ENCODE assay signal across 8 mouse cellular contexts in the genomic region with DNA sequence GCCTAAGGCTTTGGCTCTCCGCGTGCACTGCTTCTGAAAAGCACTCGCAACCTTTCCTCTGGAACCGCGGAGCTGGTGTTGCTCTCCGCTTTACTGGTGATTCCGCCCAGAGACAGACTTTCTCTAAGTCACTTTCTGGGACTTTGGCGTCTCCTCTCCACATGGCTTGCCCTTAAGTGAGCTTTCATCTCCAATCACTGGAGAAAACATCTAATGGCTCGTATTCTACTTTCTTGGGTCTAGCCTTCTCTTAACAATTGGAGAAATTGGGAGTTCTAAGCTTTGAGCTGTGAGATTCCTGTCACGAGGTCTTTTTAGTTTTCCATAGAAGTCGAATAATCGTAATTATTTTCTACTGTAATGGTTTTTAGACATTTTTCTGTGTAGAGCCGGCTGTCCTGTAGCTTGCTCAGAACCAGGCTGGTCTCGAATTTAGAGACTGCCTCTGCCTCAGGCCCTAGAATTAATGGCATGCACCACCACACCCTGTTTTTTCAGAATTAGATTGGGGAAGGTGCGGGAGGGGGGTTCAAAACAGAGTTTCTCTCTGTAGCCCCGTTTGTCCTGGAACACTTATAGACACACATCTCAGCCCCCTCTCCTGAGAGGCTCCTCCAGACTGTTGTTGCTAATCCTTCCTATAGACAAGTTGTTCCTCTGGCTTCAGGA. TPM values are rescaled to one million over a fixed set of nuclear protein-coding genes. Genes with fewer than 3 reads are reported as not detected.
DNase-seq lines count a peak whose midpoint lies in the region; ATAC-seq lines count a peak whose summit lies in the region.

No protein-coding gene starts in this region.

- peak overlapping the region; percentile 82 for H3K27ac ChIP-seq in embryonic facial prominence, embryonic 15.5 days (replicated peaks)
- H3K27ac ChIP-seq in limb, embryonic 15.5 days, result peak overlapping the region; percentile 84

- peak overlapping the region; percentile 91 for H3K4me2 ChIP-seq in embryonic facial prominence, embryonic 15.5 days (replicated peaks)
- peak overlapping the region; percentile 92 for H3K4me2 ChIP-seq in limb, embryonic 15.5 days

- ATAC-seq in embryonic facial prominence, embryonic 15.5 days (ENCODE audit: insufficient number of reproducible peaks, low FRiP score, low TSS enrichment, low read depth), result no peak
- no peak for ATAC-seq in limb, embryonic 15.5 days (ENCODE audit: insufficient number of reproducible peaks, low FRiP score, low TSS enrichment, low read depth)

- H3K4me1 ChIP-seq in embryonic facial prominence, embryonic 15.5 days, result peaks cover 20% of the 10 kb centered on the region
- H3K4me1 ChIP-seq in limb, embryonic 15.5 days, result peaks cover 20% of the 10 kb centered on the region

- H3K9me3 ChIP-seq in embryonic facial prominence, embryonic 15.5 days (replicated peaks), result no peaks in the 10 kb centered on the region
- H3K9me3 ChIP-seq in limb, embryonic 15.5 days, result no peaks in the 10 kb centered on the region

- no peaks in the 10 kb centered on the region for H3K27me3 ChIP-seq in embryonic facial prominence, embryonic 15.5 days
- H3K27me3 ChIP-seq in limb, embryonic 15.5 days, result no peaks in the 10 kb centered on the region

- under 1% methylated on average over 16 of the region's 16 CpGs for WGBS in embryonic facial prominence, embryonic 15.5 days
- WGBS in limb, embryonic 15.5 days, result under 1% methylated on average over 16 of the region's 16 CpGs

- peak; percentile 5 for DNase-seq in embryo, embryonic 11 days
- DNase-seq in embryo, embryonic 10.5 days (ENCODE audit: low spot score), result no peak
- DNase-seq in 3T3-L1 (ENCODE audit: low read depth, low spot score), result peak; percentile 13
- no peak for DNase-seq in thymus, postnatal 4 days
- no peak for DNase-seq in layer of hippocampus, postnatal 10 days (ENCODE audit: low spot score in 2 of 2)
- no peak for DNase-seq in left cerebral cortex, adult 8-10 months (ENCODE audit: low spot score in 2 of 2)

- H3K36me3 ChIP-seq in embryonic facial prominence, embryonic 15.5 days, result peaks cover 12% of the 10 kb centered on the region
- H3K36me3 ChIP-seq in limb, embryonic 15.5 days, result peaks cover 19% of the 10 kb centered on the region

- peak overlapping the region; percentile 47 for H3K9ac ChIP-seq in embryonic facial prominence, embryonic 15.5 days
- peak overlapping the region; percentile 53 for H3K9ac ChIP-seq in limb, embryonic 15.5 days

- H3K4me3 ChIP-seq in embryonic facial prominence, embryonic 15.5 days (replicated peaks), result peak overlapping the region; percentile 76
- peak overlapping the region; percentile 75 for H3K4me3 ChIP-seq in limb, embryonic 15.5 days

RNA-seq across cellular contexts. Expression of gene Orc1, which starts 0.7 kb away (rescaled TPM):
- polyA plus RNA-seq in embryonic facial prominence, embryonic 15.5 days (2015; fragmentation: Nextera tagmentation; extraction: Ambion mirVana), result 7.4 and 7.5 TPM in 2 replicates
- polyA plus RNA-seq in limb, embryonic 15.5 days (2015; fragmentation: Nextera tagmentation; extraction: Ambion mirVana), result 8.1 and 8.2 TPM in 2 replicates
- 1 to 10 TPM; 1.0 TPM for total RNA-seq in layer of hippocampus, postnatal 10 days (2021)
- total RNA-seq in left cerebral cortex, adult 8-10 months (2022), result under 1 TPM in 2 of 4 experiments, not detected in 2; 0.11 TPM

RNA-seq across cellular contexts. Expression of gene Prpf38a, which starts 0.7 kb away (rescaled TPM):
- polyA plus RNA-seq in embryonic facial prominence, embryonic 15.5 days (2015; fragmentation: Nextera tagmentation; extraction: Ambion mirVana), result 78.7 and 82.5 TPM in 2 replicates
- polyA plus RNA-seq in limb, embryonic 15.5 days (2015; fragmentation: Nextera tagmentation; extraction: Ambion mirVana), result 77.5 and 77.7 TPM in 2 replicates
- total RNA-seq in layer of hippocampus, postnatal 10 days (2021), result 10 to 100 TPM; 42.2 to 46.3 TPM
- 10 to 100 TPM; 26.3 to 31.4 (median 27.2) TPM for total RNA-seq in left cerebral cortex, adult 8-10 months (2022)

RNA-seq across cellular contexts. Expression of gene Cc2d1b, which starts 39.9 kb away (rescaled TPM):
- 33.3 and 33.7 TPM in 2 replicates for polyA plus RNA-seq in embryonic facial prominence, embryonic 15.5 days (2015; fragmentation: Nextera tagmentation; extraction: Ambion mirVana)
- 31.2 and 32.1 TPM in 2 replicates for polyA plus RNA-seq in limb, embryonic 15.5 days (2015; fragmentation: Nextera tagmentation; extraction: Ambion mirVana)
- 10 to 100 TPM; 29.4 to 40.1 TPM for total RNA-seq in layer of hippocampus, postnatal 10 days (2021)
- total RNA-seq in left cerebral cortex, adult 8-10 months (2022), result 10 to 100 TPM; 32.5 to 46.2 (median 38.3) TPM

Comparison
In these comparisons a context has a peak if more than half of its experiments do, and no peak if none do; other contexts are left out.
1. DNase-seq: peak in embryo, embryonic 11 days (single experiment) and 3T3-L1 (single experiment); none in embryo, embryonic 10.5 days (single experiment), thymus, postnatal 4 days (single experiment), layer of hippocampus, postnatal 10 days (0 of 2) and left cerebral cortex, adult 8-10 months (0 of 2).